Mouse (Mus musculus): ENCODE data around the gene Nostrin. TPM values are rescaled to one million over a fixed set of nuclear protein-coding genes. Genes with fewer than 3 reads are reported as not detected.
A peak's percentile ranks its signal among the peaks of the same experiment; 100 is the strongest.

The Nostrin gene
- polyA plus RNA-seq (2021): 0.10 TPM

DNA sequence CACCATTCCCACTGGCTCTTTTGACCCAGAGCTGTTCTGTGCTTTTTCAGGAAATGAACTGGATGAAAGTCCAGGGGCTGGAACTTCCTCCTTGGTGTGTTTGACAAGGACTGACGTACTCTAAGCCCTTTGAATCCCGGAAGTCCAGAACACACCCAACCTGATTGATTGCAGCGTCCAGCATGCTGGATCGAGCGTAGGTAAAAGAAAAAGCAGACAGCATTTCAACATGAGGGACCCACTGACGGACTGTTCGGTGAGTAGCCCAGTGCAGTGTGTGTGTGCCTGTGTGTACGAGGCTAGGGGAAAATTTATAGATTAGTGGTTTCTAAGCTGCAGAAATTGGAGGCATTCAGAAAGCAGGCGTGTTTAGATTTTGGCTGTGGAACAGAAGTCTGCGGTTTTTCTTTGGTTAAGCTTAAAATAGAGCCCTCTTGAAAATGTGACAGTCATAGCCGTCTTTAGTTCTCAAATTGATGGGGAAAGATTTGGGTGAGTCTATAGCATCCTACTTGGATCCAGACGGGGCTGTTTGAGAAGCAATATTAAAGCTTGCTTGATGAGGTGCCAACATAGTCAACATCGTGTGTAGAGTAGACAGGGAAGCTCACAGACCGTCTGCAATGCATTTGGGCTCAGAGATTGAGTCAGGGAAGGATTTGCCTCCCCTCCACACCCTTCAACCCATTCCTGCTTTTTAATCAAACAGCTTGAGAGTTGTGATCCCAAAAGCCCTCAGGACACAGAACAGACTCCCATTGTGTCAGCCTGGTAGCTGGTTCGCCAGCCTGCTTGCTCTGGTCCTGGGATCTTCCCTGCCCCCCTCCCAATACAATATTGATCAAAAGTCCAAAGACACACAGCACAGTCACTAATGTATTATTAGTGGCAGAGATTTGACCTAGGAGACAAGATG is at the start of gene Nostrin:
TSS of gene Nostrin (plus strand) at position 140 of the 916 bp plus-strand sequence.
- TF ChIP-seq CTCF (IDR thresholded peaks at IDR 0.05): no peak
- POLR2A ChIA-PET: no interaction called here
- ATAC-seq: no peak
- CTCF ChIA-PET: interaction anchor here (1.1 to 1.6 kb wide), 2 partner anchors 11 to 23 kb away, joined by 3 to 5 read pairs; no protein-coding TSS in a partner anchor
- DNase-seq (ENCODE audit: low read depth, low spot score): no peak
- H3K27me3 ChIP-seq: no peaks in the 10 kb centered on the region
- in situ Hi-C loops (cut with MboI; ENCODE audit: low pct_unique_long_range_greater_than_20kb): no loop called here

DNA sequence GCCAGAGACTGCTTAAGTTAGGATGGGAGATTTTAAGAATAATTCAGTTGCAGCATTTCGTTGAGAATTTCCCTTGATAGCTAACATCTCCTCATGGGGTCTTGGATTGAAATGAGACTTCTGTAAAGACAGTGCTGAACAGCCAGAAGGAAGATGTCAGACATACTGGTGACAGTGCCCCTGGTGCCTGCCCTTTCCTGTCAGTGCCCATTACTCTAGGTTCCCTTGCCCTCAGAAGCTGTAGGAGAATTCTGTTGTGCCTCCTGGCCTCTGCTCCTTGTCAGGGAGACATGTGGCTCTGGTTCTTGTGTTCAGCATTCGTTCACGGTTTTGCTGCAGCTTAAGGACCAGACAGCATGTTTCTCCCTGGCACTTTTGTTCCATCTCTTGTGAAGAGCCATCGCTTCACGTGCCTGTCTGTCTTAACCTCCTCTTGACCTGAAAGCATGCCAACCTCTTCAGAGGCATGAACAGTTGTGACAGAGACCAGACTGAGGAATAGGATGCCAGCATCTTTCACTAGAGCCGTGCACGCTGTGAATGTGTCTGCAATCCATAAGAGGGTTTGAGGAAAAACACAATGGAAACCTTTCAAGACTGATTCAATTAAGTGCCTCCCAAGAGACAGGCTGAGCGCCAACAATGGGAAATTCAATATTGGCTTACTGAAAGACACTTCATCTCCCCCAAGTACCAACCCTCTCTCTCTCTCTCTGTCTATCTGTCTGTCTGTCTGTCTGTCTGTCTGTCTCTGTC is 48.9 kb upstream of the Nostrin start:
- ATAC-seq: no peak
- in situ Hi-C loops (cut with MboI; ENCODE audit: low pct_unique_long_range_greater_than_20kb): no loop called here
- ChIA-PET POLR2A (no interaction called here), CTCF (no interaction called here)
- no peak for DNase-seq (ENCODE audit: low read depth, low spot score)
- no peak for TF ChIP-seq CTCF (IDR thresholded peaks at IDR 0.05)
- H3K27me3 ChIP-seq: no peaks in the 10 kb centered on the region

DNA sequence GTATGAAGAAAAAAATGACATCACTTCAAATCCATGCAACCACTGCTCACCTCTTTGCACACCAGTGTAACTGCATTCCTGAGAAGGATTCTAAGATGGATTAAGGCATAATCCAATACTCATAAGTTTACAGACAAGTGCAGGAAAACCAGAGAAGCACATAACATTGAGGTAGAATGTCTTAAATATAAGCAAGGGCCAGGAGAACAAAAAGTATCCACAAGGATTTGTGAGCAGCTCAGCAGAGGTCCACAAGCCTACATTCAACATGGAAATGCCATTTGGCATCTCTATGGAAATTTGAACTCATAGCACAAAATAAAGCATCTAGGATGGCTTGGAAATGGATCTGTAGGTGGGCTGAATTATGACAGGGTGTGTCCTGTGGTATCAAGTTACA is 39.8 kb upstream of the Nostrin start:
- DNase-seq (ENCODE audit: low read depth, low spot score): no peak
- H3K27me3 ChIP-seq: no peaks in the 10 kb centered on the region
- no peak for ATAC-seq
- TF ChIP-seq CTCF (IDR thresholded peaks at IDR 0.05): no peak
- CTCF ChIA-PET: interaction anchor here (1.1 to 1.4 kb wide), 2 partner anchors 25 to 27 kb away, joined by 3 to 4 read pairs; no protein-coding TSS in a partner anchor
- POLR2A ChIA-PET: no interaction called here
- in situ Hi-C loops (cut with MboI; ENCODE audit: low pct_unique_long_range_greater_than_20kb): no loop called here

DNA sequence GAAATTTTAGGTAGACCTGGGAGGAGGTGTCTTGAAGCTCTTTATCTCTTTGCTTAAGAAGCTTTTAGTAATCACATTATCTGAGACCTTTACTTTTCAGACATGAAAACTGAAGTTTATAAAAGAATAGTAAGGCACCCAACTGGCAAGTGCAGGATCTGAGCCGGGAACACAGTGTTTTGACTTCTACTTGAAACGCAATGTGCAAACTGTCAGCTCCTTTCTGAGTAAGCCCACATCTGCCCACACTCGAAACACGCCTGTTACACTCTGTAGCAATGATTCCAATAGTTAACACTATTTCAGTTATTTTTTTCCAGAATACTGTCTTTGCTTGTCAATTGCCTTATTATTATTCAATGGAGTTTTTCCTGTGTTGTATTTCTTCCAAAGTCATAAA is 38.8 kb upstream of the Nostrin start:
- H3K27me3 ChIP-seq: no peaks in the 10 kb centered on the region
- DNase-seq (ENCODE audit: low read depth, low spot score) (no peak), ATAC-seq (no peak)
- ChIA-PET POLR2A (no interaction called here), CTCF (interaction anchor here (1.1 to 1.4 kb wide), 2 partner anchors 26 to 28 kb away, joined by 3 to 4 read pairs; no protein-coding TSS in a partner anchor)
- no peak for TF ChIP-seq CTCF (IDR thresholded peaks at IDR 0.05)
- in situ Hi-C loops (cut with MboI; ENCODE audit: low pct_unique_long_range_greater_than_20kb): no loop called here

DNA sequence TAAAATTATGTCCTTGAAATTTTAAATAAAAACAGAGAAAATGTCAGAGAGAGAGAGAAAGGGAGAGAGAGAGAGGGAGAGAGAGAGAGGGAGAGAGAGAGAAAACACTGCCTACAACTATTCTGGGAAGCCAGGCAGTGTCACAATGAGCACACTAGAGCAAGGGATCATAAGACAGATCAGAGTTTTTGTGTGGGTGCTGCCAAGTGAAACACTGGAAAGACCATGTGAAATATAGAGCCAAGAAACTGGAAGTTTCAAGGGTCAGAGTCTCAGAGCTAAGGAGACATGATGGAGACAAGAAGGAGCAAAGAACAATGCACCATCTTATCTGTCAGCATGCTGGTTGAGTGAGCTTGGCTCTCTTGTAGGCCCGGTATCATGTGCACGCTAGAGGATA is 38.1 kb upstream of the Nostrin start:
- DNase-seq (ENCODE audit: low read depth, low spot score) (no peak), ATAC-seq (no peak)
- ChIA-PET POLR2A (no interaction called here), CTCF (no interaction called here)
- in situ Hi-C loops (cut with MboI; ENCODE audit: low pct_unique_long_range_greater_than_20kb): no loop called here
- TF ChIP-seq CTCF (IDR thresholded peaks at IDR 0.05): no peak
- no peaks in the 10 kb centered on the region for H3K27me3 ChIP-seq

DNA sequence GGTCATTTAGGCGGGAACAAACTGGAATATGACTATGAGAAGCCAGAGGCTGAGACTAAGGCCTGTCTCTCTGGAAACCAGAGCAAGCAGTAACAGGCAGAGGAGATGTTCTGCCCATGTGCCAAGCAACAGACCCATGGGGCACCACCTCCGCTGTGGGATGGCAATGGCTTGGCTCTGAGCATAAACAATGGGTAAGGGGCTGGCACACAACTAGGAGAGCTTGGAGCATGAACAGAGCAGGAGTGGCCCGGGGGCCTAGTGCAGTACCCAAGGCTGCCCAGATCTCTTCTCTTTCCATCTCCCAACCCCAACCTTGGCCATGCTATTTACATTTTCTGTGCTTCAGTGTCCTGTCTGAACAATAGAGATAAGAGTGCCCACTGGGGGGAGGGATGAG is 36.9 kb upstream of the Nostrin start:
- DNase-seq (ENCODE audit: low read depth, low spot score) (no peak), ATAC-seq (no peak)
- ChIA-PET POLR2A (no interaction called here), CTCF (no interaction called here)
- in situ Hi-C loops (cut with MboI; ENCODE audit: low pct_unique_long_range_greater_than_20kb): no loop called here
- TF ChIP-seq CTCF (IDR thresholded peaks at IDR 0.05): no peak
- H3K27me3 ChIP-seq: no peaks in the 10 kb centered on the region

DNA sequence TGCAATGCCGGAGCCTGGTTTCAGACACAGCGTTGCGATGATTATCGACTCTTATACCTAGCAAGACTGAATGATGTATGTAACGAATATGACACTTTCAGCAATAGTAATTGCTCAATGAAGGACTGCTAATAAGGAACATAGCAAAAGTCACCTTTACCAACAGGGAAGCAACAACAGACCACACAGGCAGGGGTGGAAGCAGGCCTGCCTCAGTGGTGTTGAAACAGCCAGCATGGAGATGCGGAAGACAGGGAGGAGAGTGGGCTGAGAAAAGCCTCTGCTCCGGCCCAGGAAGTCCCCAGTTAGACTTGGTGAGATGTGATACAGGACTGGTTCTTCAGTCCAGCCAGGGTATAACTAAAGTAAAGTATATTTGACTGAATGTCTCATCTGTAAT is 36.5 kb upstream of the Nostrin start:
- in situ Hi-C loops (cut with MboI; ENCODE audit: low pct_unique_long_range_greater_than_20kb): no loop called here
- no peak for ATAC-seq
- ChIA-PET POLR2A (no interaction called here), CTCF (no interaction called here)
- DNase-seq (ENCODE audit: low read depth, low spot score): no peak
- no peaks in the 10 kb centered on the region for H3K27me3 ChIP-seq
- no peak for TF ChIP-seq CTCF (IDR thresholded peaks at IDR 0.05)

DNA sequence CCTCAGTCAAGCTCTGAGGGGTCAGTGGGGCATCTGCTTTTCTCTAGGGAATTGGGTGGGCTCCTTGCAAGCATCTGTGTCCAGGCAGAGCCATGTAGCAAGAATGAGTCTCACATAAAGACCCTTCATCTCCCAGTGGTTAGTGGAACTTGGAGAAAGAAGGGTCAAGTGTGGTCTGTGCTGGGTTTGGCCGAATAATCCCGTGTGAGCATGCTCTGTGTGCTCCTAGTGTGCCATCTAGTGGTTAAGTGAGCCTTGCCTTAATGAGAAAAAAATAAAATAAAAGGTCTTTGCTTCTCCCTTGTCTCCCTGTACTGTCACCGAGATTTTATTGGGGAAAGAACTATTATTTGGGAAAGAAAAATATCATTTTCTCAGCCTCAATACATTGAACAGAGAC is 34.9 kb upstream of the Nostrin start:
- ATAC-seq: no peak
- POLR2A ChIA-PET: no interaction called here
- peak; percentile 84 for TF ChIP-seq CTCF (IDR thresholded peaks at IDR 0.05)
- in situ Hi-C loops (cut with MboI; ENCODE audit: low pct_unique_long_range_greater_than_20kb): loop anchor here (25.0 kb wide), 2 partner anchors 337 to 538 kb away; no protein-coding TSS in a partner anchor
- no peak for DNase-seq (ENCODE audit: low read depth, low spot score)
- CTCF ChIA-PET: interaction anchor here (0.6 to 1.4 kb wide), 2 partner anchors 38 to 344 kb away, joined by 3 read pairs; no protein-coding TSS in a partner anchor
- no peaks in the 10 kb centered on the region for H3K27me3 ChIP-seq

DNA sequence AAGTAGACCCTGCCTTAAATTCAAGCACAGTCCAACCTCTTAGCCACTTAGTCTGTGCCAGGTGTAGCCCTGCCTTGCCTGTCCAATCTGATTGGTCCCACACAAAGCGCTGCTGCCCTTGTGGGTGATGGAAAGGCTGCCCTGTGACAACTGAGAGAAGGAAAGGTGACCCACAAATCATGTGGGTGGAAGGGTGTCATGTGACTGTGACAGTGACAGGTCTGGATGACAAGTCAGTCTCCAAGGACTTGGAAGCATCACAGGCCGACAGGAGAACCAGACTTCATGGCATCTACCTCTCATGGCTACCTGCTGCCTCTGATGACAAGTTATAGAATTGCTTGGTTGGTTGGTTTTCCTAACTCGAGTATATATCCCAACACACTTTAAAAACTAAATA is 32.1 kb upstream of the Nostrin start:
- ChIA-PET CTCF (no interaction called here), POLR2A (no interaction called here)
- DNase-seq (ENCODE audit: low read depth, low spot score) (no peak), ATAC-seq (no peak)
- no peak for TF ChIP-seq CTCF (IDR thresholded peaks at IDR 0.05)
- no peaks in the 10 kb centered on the region for H3K27me3 ChIP-seq
- in situ Hi-C loops (cut with MboI; ENCODE audit: low pct_unique_long_range_greater_than_20kb): loop anchor here (25.0 kb wide), 2 partner anchors 334 to 541 kb away; no protein-coding TSS in a partner anchor

DNA sequence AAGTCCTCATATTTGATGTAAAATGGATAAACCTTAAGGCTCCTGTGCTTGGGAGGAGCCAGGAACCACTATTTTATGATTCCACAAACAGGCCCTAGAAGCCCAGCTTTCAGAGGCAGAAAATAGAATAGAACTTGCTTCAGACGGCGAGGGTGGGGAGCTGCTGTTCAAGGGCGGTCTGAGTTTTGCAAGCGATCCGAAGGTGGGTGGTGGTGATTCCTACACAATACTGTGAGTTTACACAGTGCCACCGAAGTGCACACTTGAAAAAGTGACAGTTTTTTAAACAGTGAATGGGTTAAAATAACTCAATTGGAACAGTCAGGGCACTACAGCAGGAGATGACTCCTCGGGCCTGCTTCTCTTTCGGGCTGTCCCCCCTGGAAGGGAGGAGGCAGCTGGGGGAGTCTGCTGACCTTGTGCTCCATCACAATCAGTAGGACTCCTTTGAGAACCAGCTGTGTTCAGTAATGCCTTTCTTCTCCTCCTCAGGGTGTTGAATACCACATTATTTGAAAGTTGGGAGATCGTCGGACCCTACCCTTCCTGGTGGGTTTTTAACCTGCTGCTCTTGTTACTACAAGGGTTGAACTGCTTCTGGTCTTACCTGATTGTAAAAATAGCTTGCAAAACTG is 31.0 kb upstream of the Nostrin start:
- ATAC-seq (no peak), DNase-seq (ENCODE audit: low read depth, low spot score) (no peak)
- POLR2A ChIA-PET: no interaction called here
- in situ Hi-C loops (cut with MboI; ENCODE audit: low pct_unique_long_range_greater_than_20kb): loop anchor here (5.0 to 25.0 kb wide), 3 partner anchors 322 to 542 kb away; no protein-coding TSS in a partner anchor
- CTCF ChIA-PET: no interaction called here
- no peaks in the 10 kb centered on the region for H3K27me3 ChIP-seq
- no peak for TF ChIP-seq CTCF (IDR thresholded peaks at IDR 0.05)
